Mouse (Mus musculus): ENCODE measurements around the gene Olfr512. TPM values are rescaled to one million over a fixed set of nuclear protein-coding genes. Genes with fewer than 3 reads are reported as not detected.

Olfr512 gene
- polyA plus RNA-seq (2012; rRNA removed; ENCODE audit: low replicate concordance): not detected in 2 replicates

GRCm38 (mm10) chr7:108713020-108713419 is at the start of gene Olfr512:
Gene Olfr512 (plus strand): TSS chr7:108713320.

GRCm38 (mm10) chr7:108666118-108666517 is 47.0 kb upstream of the Olfr512 start, which contains the start of gene Olfr510:
Gene Olfr510 (plus strand): TSS chr7:108666418.

GRCm38 (mm10) chr7:108750673-108751072 is 37.6 kb downstream of the Olfr512 start, which contains the start of gene Olfr513:
Gene Olfr513 (plus strand): TSS chr7:108750973.

Other genes with a start within 250 kb of the Olfr512 start
- not detected in 2 replicates for gene Olfr498, start 248.0 kb upstream of the Olfr512 start, polyA plus RNA-seq (2012; rRNA removed; ENCODE audit: low replicate concordance)
- gene Olfr502, start 188.3 kb upstream of the Olfr512 start, polyA plus RNA-seq (2012; rRNA removed; ENCODE audit: low replicate concordance): not detected in 2 replicates
- not detected in 2 replicates for gene Olfr503, start 168.8 kb upstream of the Olfr512 start, polyA plus RNA-seq (2012; rRNA removed; ENCODE audit: low replicate concordance)
- 0.31 TPM in 1 of 2 replicates, not detected in the other for gene Olfr504, start 147.5 kb upstream of the Olfr512 start, polyA plus RNA-seq (2012; rRNA removed; ENCODE audit: low replicate concordance)
- not detected in 2 replicates for gene Olfr506, start 102.5 kb upstream of the Olfr512 start, polyA plus RNA-seq (2012; rRNA removed; ENCODE audit: low replicate concordance)
- not detected in 2 replicates for gene Olfr507, start 91.5 kb upstream of the Olfr512 start, polyA plus RNA-seq (2012; rRNA removed; ENCODE audit: low replicate concordance)
- gene Olfr508, start 83.3 kb upstream of the Olfr512 start, polyA plus RNA-seq (2012; rRNA removed; ENCODE audit: low replicate concordance): not detected in 2 replicates
- gene Olfr509, start 61.4 kb upstream of the Olfr512 start, polyA plus RNA-seq (2012; rRNA removed; ENCODE audit: low replicate concordance): not detected in 2 replicates
- gene Olfr510, start 46.9 kb upstream of the Olfr512 start, polyA plus RNA-seq (2012; rRNA removed; ENCODE audit: low replicate concordance): not detected in 2 replicates
- not detected in 2 replicates for gene Olfr513, start 37.7 kb downstream of the Olfr512 start, polyA plus RNA-seq (2012; rRNA removed; ENCODE audit: low replicate concordance)
- not detected in 2 replicates for gene Olfr514, start 112.7 kb downstream of the Olfr512 start, polyA plus RNA-seq (2012; rRNA removed; ENCODE audit: low replicate concordance)
- gene Olfr516, start 137.2 kb downstream of the Olfr512 start, polyA plus RNA-seq (2012; rRNA removed; ENCODE audit: low replicate concordance): not detected in 2 replicates
- gene Olfr517, start 159.1 kb downstream of the Olfr512 start, polyA plus RNA-seq (2012; rRNA removed; ENCODE audit: low replicate concordance): not detected in 2 replicates
- gene Olfr518, start 171.7 kb downstream of the Olfr512 start, polyA plus RNA-seq (2012; rRNA removed; ENCODE audit: low replicate concordance): not detected in 2 replicates
- not detected in 2 replicates for gene Olfr519, start 181.1 kb downstream of the Olfr512 start, polyA plus RNA-seq (2012; rRNA removed; ENCODE audit: low replicate concordance)
- gene Nlrp10, start 216.9 kb downstream of the Olfr512 start, polyA plus RNA-seq (2012; rRNA removed; ENCODE audit: low replicate concordance): 0.37 and 0.43 TPM in 2 replicates
- gene Eif3f, start 221.1 kb downstream of the Olfr512 start, polyA plus RNA-seq (2012; rRNA removed; ENCODE audit: low replicate concordance): 89.9 and 146 TPM in 2 replicates
- 0.29 and 4.1 TPM in 2 replicates for gene Tub, start 237.0 kb downstream of the Olfr512 start, polyA plus RNA-seq (2012; rRNA removed; ENCODE audit: low replicate concordance)

Data from subcutaneous adipose tissue, adult 2 months (tissue).